23 mouse cellular contexts compared by ENCODE assay signal in genomic region chr4:71187801-71188200, GRCm38 (mm10).
DNase-seq lines count a peak whose midpoint lies in the region; ATAC-seq and TF ChIP-seq lines count a peak whose summit lies in the region.
"Had no signal": no experiment of that assay in that cellular context is flagged by ENCODE, and none has a peak within 500 bp of the region (broad histone marks: within the 10 kb centered on the region; RNA-seq: fewer than 3 reads in every experiment).

No protein-coding gene starts in this region.

- no peak overlapping the region for H3K4me2 ChIP-seq in lung, embryonic 14.5 days
- no peak overlapping the region for H3K4me2 ChIP-seq in limb, embryonic 14.5 days (replicated peaks; ENCODE audit: low read depth, low read length, severe bottlenecking)
- H3K4me2 ChIP-seq: embryonic facial prominence, embryonic 13.5 days; forebrain, embryonic 13.5 days; heart, embryonic 11.5 days; hindbrain, embryonic 13.5 days had no signal

- H3K27ac ChIP-seq in lung, embryonic 14.5 days (ENCODE audit: low read depth): no peak overlapping the region
- H3K27ac ChIP-seq in limb, embryonic 14.5 days (replicated peaks; ENCODE audit: low read depth, low read length): no peak overlapping the region
- H3K27ac ChIP-seq: embryonic facial prominence, embryonic 13.5 days; forebrain, embryonic 10.5 days; forebrain, embryonic 13.5 days; gastrocnemius, adult 2 months; hindbrain, embryonic 10.5 days; hindbrain, embryonic 13.5 days had no signal

- H3K4me3 ChIP-seq in lung, embryonic 14.5 days (ENCODE audit: low read depth, low read length): no peak overlapping the region
- H3K4me3 ChIP-seq in limb, embryonic 14.5 days (replicated peaks; ENCODE audit: low read length): no peak overlapping the region
- H3K4me3 ChIP-seq: embryonic facial prominence, embryonic 13.5 days; forebrain, embryonic 10.5 days; forebrain, embryonic 13.5 days; gastrocnemius, adult 2 months; hindbrain, embryonic 10.5 days; hindbrain, embryonic 13.5 days had no signal

- H3K36me3 ChIP-seq in lung, embryonic 14.5 days (ENCODE audit: insufficient read depth): no peaks in the 10 kb centered on the region
- H3K36me3 ChIP-seq in limb, embryonic 14.5 days (ENCODE audit: control insufficient read depth, insufficient read depth, low read length): no peaks in the 10 kb centered on the region
- H3K36me3 ChIP-seq: embryonic facial prominence, embryonic 13.5 days; forebrain, embryonic 10.5 days; hindbrain, embryonic 10.5 days; hindbrain, embryonic 13.5 days had no signal

- TF ChIP-seq CTCF in lung, embryonic 14.5 days (IDR thresholded peaks at IDR 0.05; ENCODE audit: low read depth): no peak

- no peaks in the 10 kb centered on the region for H3K9me3 ChIP-seq in lung, embryonic 14.5 days (ENCODE audit: low read depth, low read length)
- H3K9me3 ChIP-seq in limb, embryonic 14.5 days (ENCODE audit: control insufficient read depth, low read length): no peaks in the 10 kb centered on the region
- H3K9me3 ChIP-seq: embryonic facial prominence, embryonic 13.5 days; forebrain, embryonic 10.5 days; forebrain, embryonic 13.5 days; hindbrain, embryonic 10.5 days; hindbrain, embryonic 13.5 days had no signal

- H3K4me1 ChIP-seq in lung, embryonic 14.5 days (ENCODE audit: insufficient read depth): no peaks in the 10 kb centered on the region
- H3K4me1 ChIP-seq in limb, embryonic 14.5 days (ENCODE audit: control insufficient read depth, insufficient read depth, low read length): no peaks in the 10 kb centered on the region
- H3K4me1 ChIP-seq: embryonic facial prominence, embryonic 13.5 days; forebrain, embryonic 10.5 days; forebrain, embryonic 13.5 days; hindbrain, embryonic 10.5 days; hindbrain, embryonic 13.5 days had no signal

- WGBS in lung, embryonic 14.5 days: 28% methylated on average over 1 of the region's 1 CpGs
- WGBS in limb, embryonic 14.5 days: 13% methylated on average over 1 of the region's 1 CpGs

- no peaks in the 10 kb centered on the region for H3K27me3 ChIP-seq in lung, embryonic 14.5 days (ENCODE audit: insufficient read depth, low read length)
- H3K27me3 ChIP-seq in limb, embryonic 14.5 days (ENCODE audit: control insufficient read depth, insufficient read depth, low read length): no peaks in the 10 kb centered on the region
- H3K27me3 ChIP-seq: embryonic facial prominence, embryonic 13.5 days; forebrain, embryonic 13.5 days; hindbrain, embryonic 13.5 days had no signal

- no peak overlapping the region for H3K9ac ChIP-seq in lung, embryonic 14.5 days
- no peak overlapping the region for H3K9ac ChIP-seq in limb, embryonic 14.5 days (ENCODE audit: low read depth, low read length, severe bottlenecking)
- H3K9ac ChIP-seq: embryonic facial prominence, embryonic 13.5 days; forebrain, embryonic 13.5 days; hindbrain, embryonic 13.5 days had no signal

- ATAC-seq in lung, embryonic 14.5 days (ENCODE audit: insufficient read depth): no peak
- ATAC-seq in limb, embryonic 14.5 days (ENCODE audit: low FRiP score, low read depth): no peak
- ATAC-seq in frontal cortex, adult (ENCODE audit: low TSS enrichment): no peak
- ATAC-seq: CD4-positive, CD25-positive, alpha-beta regulatory T cell, adult 4 months; forebrain, embryonic 13.5 days; forebrain, embryonic 16.5 days; hindbrain, embryonic 16.5 days had no signal

- no peak for TF ChIP-seq POLR2A in limb, embryonic 14.5 days (IDR thresholded peaks at IDR 0.05; ENCODE audit: borderline replicate concordance, extremely low read depth, insufficient read depth, insufficient read length)

- peak; percentile 6 for DNase-seq in kidney, adult 9 months
- DNase-seq in kidney, postnatal 10 days: no peak
- DNase-seq in lung, embryonic 14.5 days: peak; percentile 4
- DNase-seq in lung, postnatal 36 days: no peak
- peak; percentile 63 for DNase-seq in limb, embryonic 14.5 days (ENCODE audit: low spot score)
- DNase-seq: adrenal gland, adult 2 months; adrenal gland, postnatal 14 days; cerebellum, adult 18-20 months; cerebellum, adult 9-10 months; cerebellum, postnatal 14 days; gastrocnemius, adult 2 months; gastrocnemius, postnatal 14 days; heart, adult 11 months had no signal

Comparison
In these comparisons a context has a peak if more than half of its experiments do, and no peak if none do; other contexts are left out.
1. DNase-seq: peak in kidney, adult 9 months (single experiment), lung, embryonic 14.5 days (single experiment) and limb, embryonic 14.5 days (single experiment); none in kidney, postnatal 10 days (single experiment) and lung, postnatal 36 days (single experiment).